Mouse (Mus musculus): ENCODE results near the gene Lrguk.

Lrguk gene

GRCm38 (mm10) chr6:34176111-34176863, 147.0 kb downstream of the Lrguk start:
- no peak for DNase-seq (ENCODE audit: low read depth)

DNA sequence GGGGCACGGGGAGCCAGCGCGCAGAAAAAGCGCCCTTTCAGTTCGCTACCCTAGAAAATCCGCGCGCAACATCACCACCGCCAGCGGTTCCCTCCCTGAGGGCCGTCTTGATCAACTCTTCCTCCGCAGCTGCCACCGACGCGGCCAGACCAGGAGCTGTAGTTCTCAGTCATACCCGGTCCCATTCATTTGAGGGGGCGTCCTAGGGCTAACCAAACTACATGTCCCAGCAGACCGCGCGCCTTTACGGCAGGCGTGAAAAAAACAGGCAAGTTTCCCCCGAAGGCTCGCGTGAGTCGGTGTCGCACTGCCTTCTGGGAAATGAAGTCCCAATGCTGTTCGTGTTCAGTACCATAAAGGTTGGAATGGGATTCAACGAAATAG, 147.6 kb downstream of the Lrguk start, which contains the start of gene Slc35b4:
Gene Slc35b4, minus strand, starts transcription at position 248 of the 384 bp plus-strand sequence.
- peak; percentile 91 for DNase-seq (ENCODE audit: low read depth)

- DNase-seq (ENCODE audit: low read depth) = no peak
These were observed 149.8 kb downstream of the Lrguk start for GRCm38 (mm10) chr6:34179007-34179406.

- no peak for DNase-seq (ENCODE audit: low read depth)
These were observed 150.7 kb downstream of the Lrguk start for GRCm38 (mm10) chr6:34179911-34180310.

DNA sequence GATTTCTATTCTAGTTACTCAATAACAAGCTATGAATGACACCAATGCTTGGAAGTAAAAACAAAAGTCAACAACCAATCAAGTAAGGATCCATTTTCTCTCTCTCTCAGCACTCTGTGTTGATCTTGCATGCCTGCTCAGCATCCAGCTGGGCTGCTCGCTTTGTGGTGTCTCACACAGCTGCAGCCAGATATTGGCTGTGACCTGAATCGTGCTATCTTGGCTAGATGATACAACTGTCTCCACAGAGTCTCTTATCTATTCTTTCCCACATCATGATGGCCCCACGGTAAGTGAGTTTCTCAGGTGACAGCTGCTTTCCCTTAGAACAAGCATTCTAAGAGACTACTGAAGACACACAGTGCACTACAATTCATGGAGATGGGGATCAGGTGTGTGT, 152.7 kb downstream of the Lrguk start:
- DNase-seq (ENCODE audit: low read depth) = no peak

DNA sequence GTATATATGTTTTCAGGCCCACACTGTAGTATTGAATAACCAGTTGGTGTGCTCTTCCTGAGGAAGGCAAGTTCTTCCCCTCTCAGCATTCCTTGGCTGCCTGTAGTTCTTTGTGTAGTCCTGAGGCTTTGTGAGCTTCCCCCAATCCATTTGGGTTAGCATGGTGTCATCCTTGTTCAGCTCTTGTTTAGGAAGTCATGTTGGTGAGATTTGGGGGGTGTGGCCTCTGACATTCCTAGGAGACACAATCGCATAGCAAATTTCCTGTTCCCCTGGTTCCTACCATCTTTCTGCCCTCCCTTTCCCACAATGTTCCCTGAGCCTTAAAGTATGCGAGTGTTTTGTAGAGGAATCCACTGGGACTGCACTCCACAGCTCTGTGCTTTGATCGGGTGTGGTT, 154.1 kb downstream of the Lrguk start:
- DNase-seq (ENCODE audit: low read depth) = no peak

All from c-Kit-positive CD71-positive TER-119-negative erythroid progenitor cells, embryonic 14.5 days (primary cell).